Mouse (Mus musculus) G1E (cell line): Measurements from ENCODE around the gene Senp7. TPM values are rescaled to one million over a fixed set of nuclear protein-coding genes. Genes with fewer than 3 reads are reported as not detected.
"Not testable (repeated sequence)": the region's sequence is repeated elsewhere in the genome, so short reads cannot be mapped to it uniquely, and the experiment has no call there.

Experiments
- ATAC-seq: 2 replicates; pipeline ENCODE4 v1.8.0; 2016; ENCODE audit warnings: mild to moderate bottlenecking; ENCODE audit not compliant: insufficient number of reproducible peaks, poor library complexity, low FRiP score, severe bottlenecking; ENCODE audit errors: extremely low read depth
- DNase-seq: peaks from one replicate; pipeline ENCODE4 v3.0.0; 2012; ENCODE audit warnings: low spot score
- H3K27me3 ChIP-seq: 2 replicates; pipeline ENCODE4 v1.6.1; 2012; ENCODE audit warnings: mild to moderate bottlenecking, low read length, inconsistent platforms; ENCODE audit not compliant: insufficient read depth
- H3K36me3 ChIP-seq: replicated peaks from 2 replicates; pipeline ENCODE3; 2012; ENCODE audit warnings: mild to moderate bottlenecking, inconsistent platforms
- H3K4me1 ChIP-seq: 2 replicates; pipeline ENCODE4 v1.6.1; 2012; ENCODE audit warnings: low read depth, low read length, inconsistent platforms, mixed read lengths; ENCODE audit not compliant: insufficient read depth
- H3K4me3 ChIP-seq: 2 replicates; pipeline ENCODE4 v1.5.1; 2012; ENCODE audit warnings: low read depth, mild to moderate bottlenecking, inconsistent platforms, low read length, moderate library complexity, mixed read lengths
- H3K9me3 ChIP-seq: replicated peaks from 2 replicates; pipeline ENCODE4 v1.6.1; 2012; ENCODE audit warnings: inconsistent platforms
- CTCF ChIP-seq: IDR thresholded peaks from 2 replicates; pipeline ENCODE4 v1.5.1; 2012; ENCODE audit warnings: low read depth, low read length, inconsistent platforms, mixed read lengths
- GATA1 ChIP-seq: IDR thresholded peaks from 2 replicates; pipeline ENCODE4 v1.6.1; 2012; ENCODE audit warnings: borderline replicate concordance, low read length, inconsistent platforms, mixed read lengths
- GATA2 ChIP-seq: IDR thresholded peaks from 2 replicates; pipeline ENCODE4 v1.6.1; 2012; ENCODE audit warnings: low read depth, low read length, inconsistent platforms, borderline replicate concordance
- POLR2AphosphoS5 ChIP-seq: IDR thresholded peaks from 2 replicates; pipeline ENCODE4 v1.6.1; 2012; ENCODE audit warnings: low read depth, low read length, inconsistent platforms; ENCODE audit not compliant: insufficient replicate concordance
- TAL1 ChIP-seq: conservative IDR thresholded peaks from 2 replicates; pipeline ENCODE4 v1.6.1; 2012; ENCODE audit warnings: low read depth, low read length, inconsistent platforms, mixed read lengths
- polyA plus RNA-seq: library from polyadenylated mRNA; stranded (reverse); fragments of >175 nt; gene quantifications from 2 replicates; pipeline ENCODE4 v1.2.3, GENCODE M21; 2012
- total RNA-seq, 2 experiments: library from RNA; stranded (forward) in 1 of 2; stranded (reverse) in 1 of 2; fragments of 200-1000 nt in 1 of 2; fragments of >200 nt in 1 of 2; fragmentation: Nextera tagmentation in 1 of 2; gene quantifications; 2 replicates each; pipeline ENCODE4 v1.2.3; 2014 to 2017

The Senp7 gene
- total and polyA plus RNA-seq, 3 experiments, result 20.5 to 115 (median 37.4) TPM

GRCm38 (mm10) chr16:56064334-56064990 is 16.3 kb downstream of the Senp7 start:
- DNase-seq (peak; percentile 76), ATAC-seq (peak; percentile 84)
- H3K36me3 ChIP-seq, result no peaks in the 10 kb centered on the region
- H3K4me3 ChIP-seq, result peak overlapping the region; percentile 67
- H3K4me1 ChIP-seq, result peaks cover 43% of the 10 kb centered on the region
- H3K27me3 ChIP-seq, result no peaks in the 10 kb centered on the region
- H3K9me3 ChIP-seq, result no peaks in the 10 kb centered on the region
- TF ChIP-seq CTCF (peak; percentile 43; the same call in 1 of the 2 replicates), TAL1 (no peak)

- Histone ChIP-seq H3K4me1 (peaks cover 55% of the 10 kb centered on the region), H3K4me3 (no peak overlapping the region), H3K36me3 (peaks cover 2% of the 10 kb centered on the region), H3K27me3 (no peaks in the 10 kb centered on the region), H3K9me3 (no peaks in the 10 kb centered on the region)
- DNase-seq (no peak), ATAC-seq (no peak)
- TF ChIP-seq POLR2AphosphoS5 (no peak), TAL1 (no peak), GATA2 (no peak), CTCF (no peak), GATA1 (no peak)
Measured at GRCm38 (mm10) chr16:56066113-56066512, 18.0 kb downstream of the Senp7 start.

- no peak for ATAC-seq
- no peak overlapping the region for H3K4me3 ChIP-seq
- TF ChIP-seq GATA2, result no peak
- no peak for TF ChIP-seq GATA1
- no peak for TF ChIP-seq CTCF
- no peak for TF ChIP-seq TAL1
- TF ChIP-seq POLR2AphosphoS5, result no peak
Measured at GRCm38 (mm10) chr16:56068523-56069070, 20.5 kb downstream of the Senp7 start.

GRCm38 (mm10) chr16:56071317-56072232 is 23.4 kb downstream of the Senp7 start:
- H3K27me3 ChIP-seq, result no peaks in the 10 kb centered on the region
- H3K4me1 ChIP-seq, result peaks cover 78% of the 10 kb centered on the region
- peak; percentile 83 for ATAC-seq
- H3K4me3 ChIP-seq, result peak overlapping the region; percentile 33; the same call in 1 of the 2 replicates
- H3K9me3 ChIP-seq, result no peaks in the 10 kb centered on the region
- H3K36me3 ChIP-seq, result peaks cover 2% of the 10 kb centered on the region
- peak; percentile 95 for TF ChIP-seq TAL1
- no peak for TF ChIP-seq GATA1
- peak; percentile 68 for DNase-seq

More at GRCm38 (mm10) chr16:56068523-56069070, 20.5 kb downstream of the Senp7 start:
- Histone ChIP-seq H3K9me3 (no peaks in the 10 kb centered on the region), H3K27me3 (no peaks in the 10 kb centered on the region), H3K4me1 (peaks cover 78% of the 10 kb centered on the region), H3K36me3 (peaks cover 2% of the 10 kb centered on the region)
- no peak for DNase-seq

GRCm38 (mm10) chr16:56072533-56072932 is 24.4 kb downstream of the Senp7 start:
- DNase-seq (no peak), ATAC-seq (no peak)
- no peaks in the 10 kb centered on the region for H3K9me3 ChIP-seq
- peak overlapping the region; percentile 28; the same call in 1 of the 2 replicates for H3K4me3 ChIP-seq
- TF ChIP-seq POLR2AphosphoS5, result no peak
- no peak for TF ChIP-seq TAL1
- H3K27me3 ChIP-seq, result no peaks in the 10 kb centered on the region
- H3K4me1 ChIP-seq, result peaks cover 69% of the 10 kb centered on the region
- peaks cover 2% of the 10 kb centered on the region for H3K36me3 ChIP-seq

GRCm38 (mm10) chr16:56073150-56073549 is 25.0 kb downstream of the Senp7 start:
- ATAC-seq, H3K27me3 ChIP-seq, H3K4me3 ChIP-seq, H3K36me3 ChIP-seq, H3K9me3 ChIP-seq, DNase-seq: not testable (repeated sequence)
- H3K4me1 ChIP-seq, result peaks cover 68% of the 10 kb centered on the region
